Mouse (Mus musculus): Measurements from ENCODE around the gene Gm20736.
"Not testable (repeated sequence)": the region's sequence is repeated elsewhere in the genome, so short reads cannot be mapped to it uniquely, and the experiment has no call there.

The Gm20736 gene

DNA sequence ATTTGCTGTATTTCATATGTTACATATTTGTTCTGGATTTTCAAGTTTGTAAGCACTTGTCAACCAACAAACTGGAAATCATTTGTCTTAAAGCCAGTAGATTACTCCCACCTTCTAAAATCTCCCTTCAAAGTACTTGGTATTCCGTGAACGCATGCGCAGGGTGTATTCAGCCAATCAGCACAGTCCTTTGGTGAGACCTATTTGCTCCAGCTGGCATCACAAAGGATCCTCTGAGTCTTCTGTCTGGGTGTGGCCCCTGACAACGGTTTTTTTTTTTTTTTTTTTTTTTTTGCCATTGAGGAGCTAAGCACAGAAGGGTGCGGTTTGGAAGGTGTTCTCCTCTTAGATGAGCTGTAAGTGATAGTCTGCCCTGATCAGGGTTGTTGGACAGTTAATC is at the start of gene Gm20736:
TSS of gene Gm20736 (plus strand) at position 301 of the 400 bp plus-strand sequence.
- DNase-seq = not testable (repeated sequence)

Data from kidney, adult 18-20 months (tissue).